Mouse (Mus musculus) lung, postnatal 4 days (tissue): ENCODE results near the gene Lrrc75a.

Source experiments
- DNase-seq, 2 experiments: peaks; one replicate each; pipeline ENCODE4 v3.0.0; 2021

The Lrrc75a gene

DNA sequence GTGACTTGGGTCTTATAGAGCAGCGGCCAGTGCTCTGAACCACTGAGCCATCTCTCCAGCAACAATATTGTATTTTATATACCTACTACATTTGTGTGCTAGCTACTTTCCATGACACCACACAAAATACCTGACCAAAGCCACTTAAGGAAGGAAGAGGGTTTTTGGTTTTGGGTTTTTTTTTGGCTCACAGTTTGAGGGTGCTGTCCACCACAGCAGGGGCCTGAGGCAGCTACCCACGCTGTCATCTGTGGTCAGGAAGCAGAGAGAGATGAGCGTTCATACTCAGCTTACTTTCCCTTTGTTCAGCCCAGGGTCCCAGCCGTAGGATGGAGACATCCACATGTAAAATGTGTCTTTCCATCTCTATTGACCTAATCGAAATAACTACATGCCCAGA, 61.3 kb downstream of the Lrrc75a start:
- no peak for DNase-seq

DNA sequence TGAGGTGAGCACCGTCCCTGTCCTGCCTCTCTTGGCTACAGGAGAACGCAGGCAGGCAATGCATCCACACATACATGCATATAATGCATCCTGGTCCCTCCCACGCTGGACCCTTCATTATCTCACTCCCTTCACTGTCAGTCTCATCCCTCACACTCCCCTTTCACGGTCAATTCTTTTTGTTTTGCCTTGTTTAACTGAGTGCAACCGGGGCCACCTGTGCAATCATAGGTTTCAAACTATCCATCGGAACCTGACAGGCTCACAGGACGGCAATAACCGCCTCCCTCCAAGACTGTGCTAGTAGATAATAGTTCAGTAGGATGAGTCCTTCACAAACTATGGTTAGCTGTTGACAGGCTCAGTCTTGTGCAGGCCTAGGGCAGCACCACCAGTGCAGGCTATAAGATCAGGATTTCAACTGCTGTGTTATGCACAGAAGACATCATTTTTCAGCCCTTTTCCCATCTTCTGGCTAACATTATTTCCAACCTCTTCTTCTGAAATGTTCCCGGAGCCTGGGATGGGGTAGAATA, 63.6 kb downstream of the Lrrc75a start:
- DNase-seq, result no peak

- DNase-seq, result no peak
Measured at GRCm38 (mm10) chr11:62583031-62583430, 65.3 kb downstream of the Lrrc75a start.

GRCm38 (mm10) chr11:62576530-62577152, 71.7 kb downstream of the Lrrc75a start:
- peak; percentile 54 to 56 for DNase-seq

DNA sequence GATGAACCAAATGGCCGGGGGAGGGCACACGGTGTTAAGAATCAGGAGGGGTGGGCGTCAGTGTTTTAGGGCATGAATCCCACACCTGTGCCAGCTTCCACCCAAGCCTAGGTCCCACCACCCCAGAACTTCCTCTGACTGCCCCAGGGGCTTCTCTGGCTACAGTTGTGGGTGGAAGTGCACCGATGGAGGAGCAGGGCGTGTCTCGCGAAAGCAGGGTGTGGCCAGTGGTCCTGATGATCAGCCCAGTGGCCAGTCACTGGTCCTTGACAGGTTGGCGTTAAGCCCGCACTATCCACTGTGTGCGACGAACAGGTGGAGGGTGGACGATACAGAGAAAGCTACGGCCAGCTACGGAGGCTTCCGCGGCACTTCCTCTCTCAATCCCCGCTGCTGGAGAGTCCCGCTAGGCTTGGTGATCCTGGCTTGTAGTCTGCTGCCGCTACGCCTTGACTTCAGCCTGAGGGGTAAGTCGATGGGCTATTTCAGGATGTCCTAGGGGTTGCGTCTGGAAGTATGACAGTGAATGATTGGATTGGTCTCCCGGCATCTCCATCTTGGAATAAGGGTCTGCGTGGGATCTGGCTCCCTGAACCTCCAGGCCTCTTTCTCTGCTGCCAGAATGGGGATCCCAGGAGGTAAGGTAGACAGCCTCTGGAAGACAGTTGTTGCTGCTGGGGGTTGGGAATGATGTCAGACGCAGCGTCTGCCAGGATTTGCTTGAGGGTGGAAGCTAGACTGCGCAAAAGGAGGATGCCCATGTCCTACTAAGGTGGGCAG, 72.5 kb downstream of the Lrrc75a start:
- peak; percentile 55 to 63 for DNase-seq

DNA sequence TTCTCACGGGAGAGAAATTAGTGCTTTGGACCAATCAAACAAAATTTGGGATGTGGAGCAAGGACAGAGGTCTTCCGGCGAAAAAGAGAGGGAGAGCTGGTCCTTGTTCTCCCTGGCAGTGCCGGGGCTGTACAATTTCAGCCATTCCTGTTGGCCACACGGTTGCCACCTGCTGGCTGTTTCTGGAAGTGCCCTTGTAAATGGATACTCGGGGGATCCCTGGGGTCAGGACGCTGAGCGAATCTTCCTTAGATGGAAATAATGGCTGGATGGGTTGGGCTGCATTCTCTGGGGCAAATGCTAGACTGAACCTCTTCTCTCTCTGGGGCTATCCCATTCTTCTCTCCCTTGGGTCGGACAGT, 73.0 kb downstream of the Lrrc75a start:
- DNase-seq, result peak; percentile 79 to 90

- no peak for DNase-seq
Measured at GRCm38 (mm10) chr11:62574703-62575085, 73.6 kb downstream of the Lrrc75a start.

GRCm38 (mm10) chr11:62573959-62574702, 74.2 kb downstream of the Lrrc75a start, which contains the start of gene Trpv2:
TSS of gene Trpv2 (plus strand) at chr11:62574486.
- DNase-seq, result no peak

- no peak for DNase-seq
Measured at GRCm38 (mm10) chr11:62568300-62568699, 80.0 kb downstream of the Lrrc75a start.

GRCm38 (mm10) chr11:62566211-62566610, 82.1 kb downstream of the Lrrc75a start:
- DNase-seq, result no peak

DNA sequence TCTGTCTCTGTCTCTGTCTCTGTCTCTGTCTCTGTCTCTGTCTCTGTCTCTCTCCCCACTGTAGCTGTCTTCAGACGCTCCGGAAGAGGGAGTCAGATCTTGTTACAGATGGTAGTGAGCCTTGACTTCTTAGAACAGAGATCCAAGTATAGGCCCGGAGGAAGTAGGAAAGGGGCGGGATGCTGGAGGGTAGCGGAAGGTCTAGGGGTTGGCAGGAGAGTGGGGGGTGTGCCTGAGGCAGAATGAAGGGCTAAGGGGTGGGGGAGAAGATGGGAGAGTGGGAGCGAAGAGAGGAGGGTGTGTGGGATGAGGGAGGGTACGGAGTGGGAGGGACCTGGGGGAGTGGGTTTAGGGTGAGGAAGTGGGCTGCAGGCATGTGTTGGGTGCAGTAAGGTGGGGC, 82.6 kb downstream of the Lrrc75a start:
- DNase-seq, result no peak

DNA sequence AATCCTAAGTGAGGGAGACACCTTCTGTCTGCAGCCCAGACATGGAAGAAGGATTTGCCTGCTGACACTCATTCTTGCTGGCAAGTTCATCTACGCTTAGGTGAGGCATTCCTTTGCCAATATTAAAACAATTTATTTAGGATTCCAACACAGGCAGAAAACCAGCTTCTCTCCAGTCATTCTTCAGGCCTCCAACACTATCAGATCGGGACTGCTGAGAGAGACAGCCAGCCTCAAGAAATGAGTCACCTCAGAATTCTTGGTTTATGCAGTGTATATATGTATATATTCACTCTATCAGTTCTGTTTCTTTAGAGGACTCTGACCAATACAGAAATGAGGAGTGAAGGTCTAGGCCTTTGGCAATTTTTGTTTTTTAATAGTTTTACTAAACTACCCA, 84.7 kb downstream of the Lrrc75a start:
- DNase-seq, result no peak

- DNase-seq, result peak in 1 of 2 experiments; percentile 29
Measured at GRCm38 (mm10) chr11:62560463-62561016, 87.8 kb downstream of the Lrrc75a start.

DNA sequence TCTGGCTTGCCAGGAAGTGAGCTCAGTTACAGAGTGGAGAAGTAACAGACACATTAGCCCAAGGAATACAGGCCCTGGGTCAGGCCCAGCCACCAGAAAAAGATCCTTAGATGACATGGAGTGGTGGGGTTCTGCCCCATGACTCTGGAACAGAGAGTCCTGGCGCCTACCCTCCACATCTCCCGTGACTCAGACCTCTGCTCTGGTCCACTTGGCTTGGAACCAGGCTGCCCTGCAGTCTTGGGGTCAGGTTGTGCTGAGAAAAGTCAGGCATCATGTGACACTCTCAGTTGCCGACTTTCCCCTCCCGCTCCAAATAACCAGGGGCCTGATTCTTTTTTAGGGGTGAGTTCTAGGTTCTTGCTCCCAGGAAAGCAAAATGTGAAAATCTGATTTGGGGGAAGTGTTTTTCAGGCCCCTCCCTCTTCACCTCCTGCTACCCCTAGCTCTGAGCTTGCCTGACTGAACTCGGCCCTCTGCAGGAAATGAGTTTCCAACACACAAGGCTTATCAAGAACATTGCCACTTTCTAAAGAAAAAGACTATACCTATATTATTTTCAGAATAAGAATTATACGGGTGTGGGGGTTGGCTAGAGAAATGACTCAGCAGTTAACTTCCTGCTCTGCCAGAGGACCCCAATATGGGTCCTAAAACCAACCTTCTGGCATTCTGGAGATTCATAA, 89.2 kb downstream of the Lrrc75a start:
- DNase-seq, result no peak

GRCm38 (mm10) chr11:62558152-62558551, 90.2 kb downstream of the Lrrc75a start:
- no peak for DNase-seq

DNA sequence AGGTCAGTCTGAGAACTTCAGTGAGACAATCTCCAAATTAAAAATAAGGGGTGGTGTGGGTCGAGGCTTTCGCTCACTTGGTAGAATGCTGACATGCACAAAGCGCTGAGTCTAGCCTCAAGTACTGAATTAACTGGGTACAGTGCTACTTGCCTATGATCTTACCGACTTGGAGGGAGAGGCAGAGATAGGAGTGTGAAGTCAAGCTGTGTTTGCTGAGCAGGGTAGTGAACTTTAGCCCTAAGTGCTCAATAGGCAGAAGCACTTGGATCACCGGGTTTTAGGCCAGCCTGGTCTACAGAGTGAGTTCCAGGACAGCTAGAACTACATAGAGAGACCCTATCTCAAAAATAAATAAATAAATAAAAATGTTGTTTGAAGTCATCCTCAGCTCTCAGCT, 91.1 kb downstream of the Lrrc75a start:
- DNase-seq, result no peak

GRCm38 (mm10) chr11:62555896-62556412, 92.4 kb downstream of the Lrrc75a start:
- DNase-seq, result no peak

GRCm38 (mm10) chr11:62554934-62555517, 93.3 kb downstream of the Lrrc75a start:
- no peak for DNase-seq
